Mouse (Mus musculus): ENCODE measurements around the gene 1110051M20Rik. TPM values are rescaled to one million over a fixed set of nuclear protein-coding genes. Genes with fewer than 3 reads are reported as not detected.
"Not testable (repeated sequence)": the region's sequence is repeated elsewhere in the genome, so short reads cannot be mapped to it uniquely, and the experiment has no call there.

The 1110051M20Rik gene
- total RNA-seq, 4 experiments from 2014 or later = 108 to 144 (median 121) TPM

- DNase-seq (ENCODE audit: low spot score in 2 of 2) = no peak
These were observed 180.5 kb downstream of the 1110051M20Rik start for GRCm38 (mm10) chr2:91263692-91264660.

DNA sequence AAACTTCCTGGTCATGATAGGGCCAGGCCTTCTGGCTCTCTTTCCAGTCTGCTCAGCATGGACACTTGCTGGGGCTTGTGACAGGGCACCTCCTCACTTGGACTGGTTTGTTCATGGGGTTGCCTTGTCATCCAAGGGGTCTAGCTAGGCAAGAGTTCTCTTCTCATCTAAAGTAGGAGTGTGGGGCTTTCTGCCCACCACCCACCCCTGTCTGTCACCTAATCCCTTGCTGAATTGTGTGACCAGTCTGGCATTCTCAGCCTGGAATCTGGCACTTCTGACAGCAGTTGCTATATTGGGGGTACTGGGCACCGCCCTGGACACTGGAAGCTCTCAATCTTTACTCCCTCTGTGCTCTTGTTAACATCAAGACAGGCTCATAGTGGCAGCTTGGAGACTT, 185.0 kb downstream of the 1110051M20Rik start:
- no peak for DNase-seq (ENCODE audit: low spot score in 2 of 2)

GRCm38 (mm10) chr2:91258830-91259229, 185.7 kb downstream of the 1110051M20Rik start:
- DNase-seq (ENCODE audit: low spot score in 2 of 2) = no peak

GRCm38 (mm10) chr2:91258054-91258453, 186.4 kb downstream of the 1110051M20Rik start:
- DNase-seq (ENCODE audit: low spot score in 2 of 2) = no peak

GRCm38 (mm10) chr2:91257126-91257980, 187.2 kb downstream of the 1110051M20Rik start:
- no peak for DNase-seq (ENCODE audit: low spot score in 2 of 2)

DNA sequence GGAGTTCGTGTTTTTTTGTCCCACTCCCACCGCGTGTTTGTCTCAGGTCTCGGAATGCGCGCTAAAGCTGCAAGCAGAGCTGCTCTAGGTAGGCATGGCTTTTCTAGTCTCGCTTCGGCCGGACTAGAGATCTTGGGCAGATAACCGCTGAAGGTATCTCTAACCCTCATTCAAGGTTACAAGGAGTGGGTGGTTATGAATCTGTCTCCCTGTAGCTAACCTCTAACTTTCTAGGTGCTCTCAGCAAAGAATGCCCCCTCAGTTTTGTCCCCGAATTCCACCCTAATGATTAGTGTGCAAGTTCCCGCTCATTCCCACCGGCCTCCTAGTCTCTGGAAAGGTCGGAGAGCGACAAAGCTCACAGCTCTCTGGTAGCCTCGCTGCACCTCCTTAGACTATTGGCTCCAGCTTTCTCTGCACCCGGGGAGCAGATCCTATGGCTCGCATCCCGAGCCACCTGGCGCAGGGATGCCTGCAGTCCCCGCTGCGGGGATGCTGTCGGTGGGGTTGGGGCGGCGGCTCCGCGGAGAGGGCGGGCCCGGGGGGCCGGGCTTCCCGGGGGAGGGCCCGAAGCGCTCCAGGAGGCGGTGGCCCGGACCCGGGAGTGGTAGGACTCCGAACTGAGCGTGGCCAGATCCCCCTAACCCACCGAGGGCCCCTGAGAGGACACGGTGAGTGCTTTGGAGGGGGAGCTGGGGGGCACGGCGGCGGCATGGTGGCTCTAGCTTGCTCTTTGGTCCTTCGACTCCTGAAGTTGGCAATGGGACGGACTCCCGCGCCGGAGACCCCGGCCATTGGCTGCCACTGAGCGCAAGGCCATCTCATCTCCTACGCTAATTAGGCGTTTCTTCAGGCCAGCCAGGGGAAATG, 188.0 kb downstream of the 1110051M20Rik start:
- DNase-seq (ENCODE audit: low spot score in 2 of 2) = no peak

- no peak for DNase-seq (ENCODE audit: low spot score in 2 of 2)
These were observed 188.8 kb downstream of the 1110051M20Rik start, which contains the start of gene Pacsin3 for GRCm38 (mm10) chr2:91255661-91256150. Gene Pacsin3, plus strand, starts transcription at chr2:91255954.

DNA sequence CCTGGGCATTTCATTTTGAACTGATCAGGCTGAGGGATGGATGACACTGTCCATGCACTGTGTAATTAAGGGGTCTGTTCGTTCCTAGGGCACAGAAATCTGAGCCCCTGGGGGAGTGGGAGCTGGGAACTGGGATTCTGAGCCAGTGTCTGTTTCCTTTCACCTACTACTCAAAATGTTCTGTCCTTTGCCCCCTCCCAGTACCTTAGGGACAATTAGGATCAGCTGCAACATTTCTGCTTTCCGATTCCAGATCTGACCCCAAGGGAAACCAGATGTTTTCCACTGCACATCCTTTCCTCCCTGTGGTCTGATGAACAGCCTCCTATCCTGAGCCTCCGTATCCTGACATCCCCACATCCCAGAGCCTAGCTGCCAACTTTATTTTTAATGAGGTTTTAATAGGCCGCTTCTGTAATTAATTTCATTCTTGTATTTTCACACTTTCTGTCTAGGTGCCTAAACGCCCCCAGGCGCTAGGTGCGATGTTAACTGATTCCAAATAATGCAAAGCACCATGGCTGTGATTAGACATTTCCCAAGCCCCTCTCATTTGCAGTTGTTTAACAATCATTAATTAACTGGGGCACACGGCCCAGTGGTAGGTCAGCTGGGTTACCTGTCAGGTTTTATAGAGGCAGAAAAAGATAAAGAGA, 189.7 kb downstream of the 1110051M20Rik start:
- no peak for DNase-seq (ENCODE audit: low spot score in 2 of 2)

- no peak for DNase-seq (ENCODE audit: low spot score in 2 of 2)
These were observed 192.0 kb downstream of the 1110051M20Rik start for GRCm38 (mm10) chr2:91252512-91252911.

DNA sequence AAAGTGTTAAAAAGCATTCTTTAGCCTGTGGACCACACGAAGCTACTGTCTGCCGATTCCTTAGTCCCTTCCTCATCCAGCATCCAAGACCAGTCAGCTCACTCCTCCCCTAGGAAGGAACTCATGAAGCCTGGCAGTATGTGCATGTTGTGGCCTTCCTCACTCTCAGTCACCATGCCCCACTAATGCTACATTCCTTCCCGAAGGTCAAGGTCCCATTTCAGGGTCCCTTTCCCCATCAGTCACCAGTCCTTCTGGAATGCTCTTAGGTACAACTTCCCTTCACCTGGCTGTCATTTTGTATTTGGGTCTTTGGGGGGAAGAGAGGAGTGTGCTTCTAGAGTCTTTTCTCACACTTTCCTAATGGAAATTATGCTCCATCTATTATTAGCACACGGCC, 192.5 kb downstream of the 1110051M20Rik start:
- DNase-seq (ENCODE audit: low spot score in 2 of 2) = no peak

GRCm38 (mm10) chr2:91248366-91248765, 196.1 kb downstream of the 1110051M20Rik start:
- DNase-seq (ENCODE audit: low spot score in 2 of 2) = no peak

GRCm38 (mm10) chr2:91244557-91245228, 199.8 kb downstream of the 1110051M20Rik start:
- no peak for DNase-seq (ENCODE audit: low spot score in 2 of 2)

- peak; percentile 83 to 84 for DNase-seq (ENCODE audit: low spot score in 2 of 2)
These were observed 201.1 kb downstream of the 1110051M20Rik start for GRCm38 (mm10) chr2:91243416-91243815.

GRCm38 (mm10) chr2:91242547-91242946, 202.0 kb downstream of the 1110051M20Rik start:
- DNase-seq (ENCODE audit: low spot score in 2 of 2) = no peak

GRCm38 (mm10) chr2:91237511-91238080, 206.9 kb downstream of the 1110051M20Rik start:
- not testable (repeated sequence) for DNase-seq (ENCODE audit: low spot score in 2 of 2)

GRCm38 (mm10) chr2:91236601-91237510, 207.6 kb downstream of the 1110051M20Rik start, which contains the start of gene Ddb2:
Gene Ddb2, minus strand, starts transcription at chr2:91236982.
- peak; percentile 77 to 84 for DNase-seq (ENCODE audit: low spot score in 2 of 2)

DNA sequence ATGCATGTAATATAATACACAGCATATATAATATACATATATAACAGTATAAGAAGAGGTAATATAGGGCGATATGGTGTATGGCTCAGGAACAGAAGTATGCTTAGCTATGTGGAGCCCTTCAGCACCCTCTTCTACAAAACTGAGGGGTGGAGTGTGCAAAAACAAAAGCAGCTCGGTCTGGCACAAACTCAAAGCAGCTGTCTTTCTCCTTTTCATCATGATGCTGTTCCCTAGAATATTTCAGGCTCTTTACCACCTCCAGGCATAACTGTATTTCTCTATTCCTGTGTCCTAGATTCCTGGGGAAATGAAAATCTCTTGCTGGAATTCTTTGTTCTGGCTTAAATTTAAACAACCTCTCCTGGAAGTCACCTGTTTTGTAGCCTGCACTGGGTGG, 214.8 kb downstream of the 1110051M20Rik start:
- DNase-seq (ENCODE audit: low spot score in 2 of 2) = no peak

All from layer of hippocampus, adult 8-10 months (tissue).